Mouse (Mus musculus) neural tube, embryonic 13.5 days (tissue): ENCODE data around the gene Tmem161a. TPM values are rescaled to one million over a fixed set of nuclear protein-coding genes. Genes with fewer than 3 reads are reported as not detected.
"Not testable (repeated sequence)": the region's sequence is repeated elsewhere in the genome, so short reads cannot be mapped to it uniquely, and the experiment has no call there.

Experiments
- ATAC-seq: fragments of 200-750 bp; cut with Nextera tagmentation; 2 replicates; pipeline ENCODE4 v1.8.0; 2017; ENCODE audit warnings: low read depth, mild to moderate bottlenecking, moderate TSS enrichment, moderate library complexity
- H3K27ac ChIP-seq: fragments of 300-500 bp; sonication (generic); replicated peaks from 2 replicates; pipeline ENCODE4 v1.5.1; 2015; ENCODE audit warnings: moderate library complexity, mild to moderate bottlenecking, inconsistent platforms
- H3K27me3 ChIP-seq: fragments of 300-500 bp; sonication (generic); 2 replicates; pipeline ENCODE4 v1.6.1; 2015; ENCODE audit warnings: mild to moderate bottlenecking, inconsistent platforms
- H3K36me3 ChIP-seq: fragments of 300-500 bp; sonication (generic); 2 replicates; pipeline ENCODE4 v1.6.1; 2015; ENCODE audit warnings: mild to moderate bottlenecking, inconsistent platforms
- H3K4me1 ChIP-seq: fragments of 300-500 bp; sonication (generic); replicated peaks from 2 replicates; pipeline ENCODE4 v1.6.1; 2015; ENCODE audit warnings: inconsistent platforms
- H3K4me2 ChIP-seq: fragments of 300-500 bp; sonication (generic); 2 replicates; pipeline ENCODE4 v1.6.1; 2015; ENCODE audit warnings: inconsistent platforms, mild to moderate bottlenecking, moderate library complexity
- H3K4me3 ChIP-seq: fragments of 300-500 bp; sonication (generic); 2 replicates; pipeline ENCODE4 v1.5.1; 2015; ENCODE audit warnings: mild to moderate bottlenecking, inconsistent platforms
- H3K9ac ChIP-seq: fragments of 300-500 bp; sonication (generic); 2 replicates; pipeline ENCODE4 v1.6.1; 2015; ENCODE audit warnings: moderate library complexity, mild to moderate bottlenecking, inconsistent platforms
- H3K9me3 ChIP-seq: fragments of 300-500 bp; sonication (generic); 2 replicates; pipeline ENCODE4 v1.6.1; 2016; ENCODE audit warnings: inconsistent platforms
- WGBS: fragments of 180-500 bp; shearing (Covaris S2); methylation state at CpG from one replicate; pipeline ENCODE4 v1.1.7; 2015; 5-methylcytosine and 5-hydroxymethylcytosine counted together
- polyA plus RNA-seq: library from polyadenylated mRNA; unstranded; fragments of >200 nt; fragmentation: Nextera tagmentation; extraction: Ambion mirVana; gene quantifications from 2 replicates; pipeline ENCODE4 v1.2.1, GENCODE M21; 2015

Tmem161a gene
- polyA plus RNA-seq, 1 experiment from 2014 or later = 46.6 TPM

GRCm38 (mm10) chr8:70212112-70213055 lies 40.2 kb downstream of the Tmem161a start, which contains the start of gene Slc25a42:
Gene Slc25a42 (minus strand): TSS chr8:70212305.
- Histone ChIP-seq H3K27me3 (peaks cover 17% of the 10 kb centered on the region), H3K9me3 (no peaks in the 10 kb centered on the region), H3K36me3 (no peaks in the 10 kb centered on the region), H3K9ac (peak within 1 kb of the TSS; percentile 81), H3K4me1 (peaks cover 19% of the 10 kb centered on the region), H3K27ac (peak within 1 kb of the TSS; percentile 76), H3K4me2 (peak within 1 kb of the TSS; percentile 96), H3K4me3 (peak within 1 kb of the TSS; percentile 74)
- under 1% methylated on average over 66 of the region's 66 CpGs for WGBS
- ATAC-seq = peak; percentile 99

- Histone ChIP-seq H3K9ac (no peak overlapping the region), H3K9me3 (no peaks in the 10 kb centered on the region), H3K27me3 (peaks cover 27% of the 10 kb centered on the region), H3K36me3 (no peaks in the 10 kb centered on the region), H3K4me3 (no peak overlapping the region), H3K4me2 (no peak overlapping the region), H3K27ac (no peak overlapping the region), H3K4me1 (peaks cover 20% of the 10 kb centered on the region)
- no peak for ATAC-seq
- 76% methylated on average over 3 of the region's 3 CpGs for WGBS
Measured at GRCm38 (mm10) chr8:70214411-70214810, 42.3 kb downstream of the Tmem161a start.

- H3K9ac ChIP-seq = no peak overlapping the region
- H3K27ac ChIP-seq = no peak overlapping the region
- H3K9me3 ChIP-seq = no peaks in the 10 kb centered on the region
- ATAC-seq = no peak
- no peaks in the 10 kb centered on the region for H3K36me3 ChIP-seq
- WGBS = 68% methylated on average over 5 of the region's 5 CpGs
- H3K27me3 ChIP-seq = peaks cover 22% of the 10 kb centered on the region
- no peak overlapping the region for H3K4me2 ChIP-seq
- no peak overlapping the region for H3K4me3 ChIP-seq
- H3K4me1 ChIP-seq = peaks cover 23% of the 10 kb centered on the region
Measured at GRCm38 (mm10) chr8:70215092-70215491, 42.9 kb downstream of the Tmem161a start.

- H3K4me2 ChIP-seq, H3K27ac ChIP-seq, H3K4me3 ChIP-seq, H3K36me3 ChIP-seq, ATAC-seq, H3K9ac ChIP-seq, H3K9me3 ChIP-seq: not testable (repeated sequence)
- 70% methylated on average over 3 of the region's 3 CpGs for WGBS
- H3K27me3 ChIP-seq = peaks cover 11% of the 10 kb centered on the region
- H3K4me1 ChIP-seq = peaks cover 15% of the 10 kb centered on the region
Measured at GRCm38 (mm10) chr8:70216161-70216560, 44.0 kb downstream of the Tmem161a start.

- H3K27ac ChIP-seq = no peak overlapping the region
- H3K27me3 ChIP-seq = 0 out of 2 replicates have a peak, but pooled peaks cover 10% of the 10 kb centered on the region
- peaks cover 11% of the 10 kb centered on the region for H3K4me1 ChIP-seq
- H3K36me3 ChIP-seq = peaks cover 12% of the 10 kb centered on the region
- no peaks in the 10 kb centered on the region for H3K9me3 ChIP-seq
- ATAC-seq = no peak
- no peak overlapping the region for H3K9ac ChIP-seq
- no peak overlapping the region for H3K4me3 ChIP-seq
- 53% methylated on average over 1 of the region's 1 CpGs for WGBS
- H3K4me2 ChIP-seq = no peak overlapping the region
Measured at GRCm38 (mm10) chr8:70216566-70216965, 44.4 kb downstream of the Tmem161a start.

- Histone ChIP-seq H3K4me3 (no peak overlapping the region), H3K36me3 (peaks cover 20% of the 10 kb centered on the region), H3K27me3 (0 out of 2 replicates have a peak, but pooled peaks cover 10% of the 10 kb centered on the region), H3K4me2 (no peak overlapping the region), H3K27ac (no peak overlapping the region), H3K4me1 (peaks cover 9% of the 10 kb centered on the region), H3K9ac (no peak overlapping the region), H3K9me3 (no peaks in the 10 kb centered on the region)
- no peak for ATAC-seq
Measured at GRCm38 (mm10) chr8:70217441-70217840, 45.3 kb downstream of the Tmem161a start.

- WGBS = 60% methylated on average over 5 of the region's 5 CpGs
- Histone ChIP-seq H3K36me3 (peaks cover 38% of the 10 kb centered on the region), H3K27ac (no peak overlapping the region), H3K4me1 (0 out of 2 replicates have a peak, but pooled peaks cover 4% of the 10 kb centered on the region), H3K9ac (no peak overlapping the region; the same call in 1 of the 2 replicates), H3K9me3 (no peaks in the 10 kb centered on the region), H3K4me3 (no peak overlapping the region), H3K4me2 (no peak overlapping the region), H3K27me3 (0 out of 2 replicates have a peak, but pooled peaks cover 10% of the 10 kb centered on the region)
- ATAC-seq = no peak
Measured at GRCm38 (mm10) chr8:70219107-70219684, 47.0 kb downstream of the Tmem161a start.

GRCm38 (mm10) chr8:70220236-70220840 lies 48.2 kb downstream of the Tmem161a start:
- H3K9me3 ChIP-seq = no peaks in the 10 kb centered on the region
- H3K9ac ChIP-seq = no peak overlapping the region
- H3K27ac ChIP-seq = no peak overlapping the region
- no peak overlapping the region for H3K4me2 ChIP-seq
- 74% methylated on average over 8 of the region's 8 CpGs for WGBS
- no peak overlapping the region for H3K4me3 ChIP-seq
- peaks cover 49% of the 10 kb centered on the region for H3K36me3 ChIP-seq
- ATAC-seq = no peak
- 0 out of 2 replicates have a peak, but pooled peaks cover 10% of the 10 kb centered on the region for H3K27me3 ChIP-seq
- 0 out of 2 replicates have a peak, but pooled peaks cover 4% of the 10 kb centered on the region for H3K4me1 ChIP-seq

GRCm38 (mm10) chr8:70220911-70221310 lies 48.8 kb downstream of the Tmem161a start:
- whole genome bisulfite sequencing = 92% methylated on average over 3 of the region's 3 CpGs
- Histone ChIP-seq H3K9ac (no peak overlapping the region), H3K36me3 (peaks cover 55% of the 10 kb centered on the region)

GRCm38 (mm10) chr8:70222041-70222440 lies 49.9 kb downstream of the Tmem161a start:
- no peak overlapping the region for H3K4me3 ChIP-seq

More at GRCm38 (mm10) chr8:70220911-70221310, 48.8 kb downstream of the Tmem161a start:
- H3K27ac ChIP-seq = no peak overlapping the region
- 0 out of 2 replicates have a peak, but pooled peaks cover 4% of the 10 kb centered on the region for H3K4me1 ChIP-seq
- H3K27me3 ChIP-seq = 0 out of 2 replicates have a peak, but pooled peaks cover 10% of the 10 kb centered on the region
- no peaks in the 10 kb centered on the region for H3K9me3 ChIP-seq
- H3K4me2 ChIP-seq = no peak overlapping the region
- H3K4me3 ChIP-seq = no peak overlapping the region
- no peak for ATAC-seq

GRCm38 (mm10) chr8:70223341-70223740 lies 51.2 kb downstream of the Tmem161a start:
- Histone ChIP-seq H3K36me3 (peaks cover 70% of the 10 kb centered on the region), H3K9ac (no peak overlapping the region), H3K4me1 (0 out of 2 replicates have a peak, but pooled peaks cover 4% of the 10 kb centered on the region), H3K27me3 (0 out of 2 replicates have a peak, but pooled peaks cover 10% of the 10 kb centered on the region), H3K4me3 (no peak overlapping the region), H3K9me3 (no peaks in the 10 kb centered on the region), H3K4me2 (no peak overlapping the region), H3K27ac (no peak overlapping the region)
- no peak for ATAC-seq
- WGBS = 53% methylated on average over 6 of the region's 6 CpGs

More at GRCm38 (mm10) chr8:70222041-70222440, 49.9 kb downstream of the Tmem161a start:
- WGBS = 95% methylated on average over 12 of the region's 12 CpGs
- H3K4me2 ChIP-seq = no peak overlapping the region
- peaks cover 60% of the 10 kb centered on the region for H3K36me3 ChIP-seq
- H3K27ac ChIP-seq = no peak overlapping the region
- 0 out of 2 replicates have a peak, but pooled peaks cover 4% of the 10 kb centered on the region for H3K4me1 ChIP-seq
- 0 out of 2 replicates have a peak, but pooled peaks cover 10% of the 10 kb centered on the region for H3K27me3 ChIP-seq
- no peak overlapping the region for H3K9ac ChIP-seq
- ATAC-seq = no peak
- no peaks in the 10 kb centered on the region for H3K9me3 ChIP-seq
